Mouse (Mus musculus) gastrocnemius, adult 18-20 months (tissue): ENCODE data around the gene Rfwd3. TPM values are rescaled to one million over a fixed set of nuclear protein-coding genes. Genes with fewer than 3 reads are reported as not detected.

Experiments
- total RNA-seq, 2 experiments: library from RNA; stranded (reverse); gene quantifications; 2 replicates each; pipeline ENCODE4 v1.2.3; 2021

Rfwd3 gene
- total RNA-seq, 2 experiments from 2014 or later: 3.5 to 4.2 TPM

Other genes with a start within 250 kb of the Rfwd3 start
- gene Exosc6, start 243.9 kb downstream of the Rfwd3 start, total RNA-seq: not detected
- gene Clec18a, start 207.8 kb downstream of the Rfwd3 start, total RNA-seq: under 1 TPM; 0.38 to 0.62 TPM
- 100 to 1,000 TPM; 115 to 127 TPM for gene Pdpr, start 205.6 kb downstream of the Rfwd3 start, total RNA-seq
- 10 to 100 TPM; 30.5 to 35.0 TPM for gene Glg1, start 41.0 kb downstream of the Rfwd3 start, total RNA-seq
- under 1 TPM; 0.53 to 0.93 TPM for gene Mlkl, start 38.0 kb upstream of the Rfwd3 start, total RNA-seq
- gene Fa2h, start 93.6 kb upstream of the Rfwd3 start, total RNA-seq: under 1 TPM; 0.66 to 0.88 TPM
- gene Wdr59, start 221.9 kb upstream of the Rfwd3 start, total RNA-seq: 1 to 10 TPM; 7.5 to 8.3 TPM
- 10 to 100 TPM; 59.5 to 67.8 TPM for gene Znrf1, start 235.9 kb upstream of the Rfwd3 start, total RNA-seq